ENCODE assay signal across 8 mouse cellular contexts in the genomic region with DNA sequence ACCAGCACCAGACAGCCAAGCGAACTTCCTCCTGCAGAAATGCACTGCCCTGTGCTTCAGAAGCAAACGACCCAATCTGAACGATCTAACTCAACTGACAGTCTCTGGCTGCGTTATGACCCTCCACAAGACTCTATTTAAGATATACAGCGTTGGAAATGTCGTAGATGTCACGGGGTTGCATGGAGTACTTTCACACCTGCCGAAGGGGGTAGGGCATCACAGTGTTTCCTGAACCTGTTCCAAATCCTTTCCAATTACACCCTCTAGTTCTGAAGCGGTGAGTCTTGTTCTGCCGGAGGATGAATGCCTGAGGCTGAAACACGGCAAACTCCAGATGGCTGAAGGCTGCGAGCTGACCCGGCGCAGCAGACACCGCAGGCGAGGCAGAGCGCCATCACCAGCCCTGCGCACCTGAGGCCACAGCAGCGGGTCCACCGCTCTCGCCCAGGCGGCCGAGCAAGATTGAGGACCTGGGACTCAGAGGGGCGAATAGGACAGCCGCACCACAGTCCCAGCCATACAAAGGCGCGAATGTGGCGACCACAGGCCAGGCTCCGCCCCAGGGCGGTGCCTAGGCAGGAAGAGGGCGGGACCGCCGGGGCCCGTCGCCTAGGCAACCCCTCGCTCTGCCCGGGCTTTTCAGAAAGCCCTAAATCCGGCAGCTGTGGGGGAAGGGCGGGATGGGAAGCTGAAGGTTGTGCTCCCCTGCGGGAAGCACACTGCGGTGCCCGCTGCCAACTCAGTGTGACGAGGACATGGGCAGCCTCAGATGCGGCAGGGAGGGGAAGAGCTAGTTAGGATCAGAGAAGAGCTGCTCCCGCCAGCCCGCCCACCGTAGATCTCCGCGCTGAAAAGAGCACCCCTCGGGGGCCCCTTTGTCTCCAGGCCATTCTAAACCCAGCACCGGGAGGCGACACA. TPM values are rescaled to one million over a fixed set of nuclear protein-coding genes. Genes with fewer than 3 reads are reported as not detected.
DNase-seq lines count a peak whose midpoint lies in the region; ATAC-seq and TF ChIP-seq lines count a peak whose summit lies in the region.

A gene (plus strand): TSS at position 773 of the 921 bp plus-strand sequence.

- no peak for TF ChIP-seq CTCF in heart, adult 2 months (IDR thresholded peaks at IDR 0.05)

- H3K79me2 ChIP-seq in heart, adult 2 months (replicated peaks; ENCODE audit: control insufficient read depth, insufficient read depth, low read length) = no peaks in the 10 kb centered on the region

- DNase-seq in 3134 (ENCODE audit: extremely low read depth, insufficient read length, low spot score) = peak; percentile 99
- peak; percentile 95 to 96 for DNase-seq in adrenal gland, postnatal 36 days
- peak; percentile 97 for DNase-seq in heart, adult 2 months
- peak; percentile 95 to 96 for DNase-seq in kidney, adult 8-10 months
- DNase-seq in spleen, postnatal 10 days (ENCODE audit: low spot score in 2 of 2) = peak; percentile 92 to 96

- H3K4me2 ChIP-seq in embryonic facial prominence, embryonic 13.5 days = peak within 1 kb of the TSS; percentile 73
- peak within 1 kb of the TSS; percentile 74 for H3K4me2 ChIP-seq in limb, embryonic 13.5 days (replicated peaks)
- H3K4me2 ChIP-seq in midbrain, embryonic 16.5 days (ENCODE audit: low read length) = peak within 1 kb of the TSS; percentile 75

- H3K4me3 ChIP-seq in embryonic facial prominence, embryonic 13.5 days = peak within 1 kb of the TSS; percentile 95
- H3K4me3 ChIP-seq in heart, adult 2 months = peak within 1 kb of the TSS; percentile 77
- H3K4me3 ChIP-seq in limb, embryonic 13.5 days = peak within 1 kb of the TSS; percentile 97
- peak within 1 kb of the TSS; percentile 93 for H3K4me3 ChIP-seq in midbrain, embryonic 16.5 days (ENCODE audit: low read depth, low read length)

- H3K27ac ChIP-seq in embryonic facial prominence, embryonic 13.5 days = peak within 1 kb of the TSS; percentile 99
- H3K27ac ChIP-seq in heart, adult 2 months = peak within 1 kb of the TSS; percentile 98
- peak within 1 kb of the TSS; percentile 99 for H3K27ac ChIP-seq in limb, embryonic 13.5 days
- H3K27ac ChIP-seq in midbrain, embryonic 16.5 days (ENCODE audit: low read length) = peak within 1 kb of the TSS; percentile 100

- peaks cover 26% of the 10 kb centered on the region for H3K4me1 ChIP-seq in embryonic facial prominence, embryonic 13.5 days
- peaks cover 3% of the 10 kb centered on the region; the same call in 1 of the 2 replicates for H3K4me1 ChIP-seq in heart, adult 2 months (ENCODE audit: control insufficient read depth, insufficient read depth, low read length)
- H3K4me1 ChIP-seq in limb, embryonic 13.5 days = peaks cover 36% of the 10 kb centered on the region
- H3K4me1 ChIP-seq in midbrain, embryonic 16.5 days (ENCODE audit: control insufficient read depth, insufficient read depth, low read length) = peaks cover 28% of the 10 kb centered on the region

- peak; percentile 78 for ATAC-seq in embryonic facial prominence, embryonic 13.5 days (ENCODE audit: insufficient number of reproducible peaks, insufficient read depth, low FRiP score, low TSS enrichment, low read depth)
- peak; percentile 82 for ATAC-seq in limb, embryonic 13.5 days (ENCODE audit: low FRiP score, low read depth)
- ATAC-seq in midbrain, embryonic 16.5 days = peak; percentile 87

- WGBS in embryonic facial prominence, embryonic 13.5 days = under 1% methylated on average over 51 of the region's 52 CpGs
- WGBS in heart, adult 2 months = 1% methylated on average over 52 of the region's 52 CpGs
- WGBS in limb, embryonic 13.5 days = under 1% methylated on average over 52 of the region's 52 CpGs
- under 1% methylated on average over 52 of the region's 52 CpGs for WGBS in midbrain, embryonic 16.5 days

- no peaks in the 10 kb centered on the region for H3K36me3 ChIP-seq in embryonic facial prominence, embryonic 13.5 days
- no peaks in the 10 kb centered on the region for H3K36me3 ChIP-seq in heart, adult 2 months (ENCODE audit: control insufficient read depth, insufficient read depth, low read length)
- H3K36me3 ChIP-seq in limb, embryonic 13.5 days = no peaks in the 10 kb centered on the region
- H3K36me3 ChIP-seq in midbrain, embryonic 16.5 days (ENCODE audit: control insufficient read depth, insufficient read depth, low read length) = no peaks in the 10 kb centered on the region

- no peaks in the 10 kb centered on the region for H3K9me3 ChIP-seq in embryonic facial prominence, embryonic 13.5 days
- no peaks in the 10 kb centered on the region for H3K9me3 ChIP-seq in limb, embryonic 13.5 days
- H3K9me3 ChIP-seq in midbrain, embryonic 16.5 days (replicated peaks; ENCODE audit: control insufficient read depth, low read length, poor library complexity, severe bottlenecking) = no peaks in the 10 kb centered on the region

- TF ChIP-seq EP300 in heart, adult 2 months (IDR thresholded peaks at IDR 0.05; ENCODE audit: insufficient read depth, low read depth, low read length) = peak; percentile 83

- H3K27me3 ChIP-seq in embryonic facial prominence, embryonic 13.5 days = no peaks in the 10 kb centered on the region
- no peaks in the 10 kb centered on the region for H3K27me3 ChIP-seq in heart, adult 2 months (ENCODE audit: control insufficient read depth, insufficient read depth, low read length)
- no peaks in the 10 kb centered on the region for H3K27me3 ChIP-seq in limb, embryonic 13.5 days
- H3K27me3 ChIP-seq in midbrain, embryonic 16.5 days (ENCODE audit: control insufficient read depth, insufficient read depth, low read depth, low read length) = no peaks in the 10 kb centered on the region

- intact Hi-C loops in heart, adult 2 months (cut with DNase I) = loop anchor here (5.0 to 10.0 kb wide), 3 partner anchors 58 to 220 kb away; a partner anchor contains a TSS

- H3K9ac ChIP-seq in embryonic facial prominence, embryonic 13.5 days = peak within 1 kb of the TSS; percentile 95
- peak within 1 kb of the TSS; percentile 94 for H3K9ac ChIP-seq in heart, adult 2 months (ENCODE audit: low read depth, low read length)
- peak within 1 kb of the TSS; percentile 98 for H3K9ac ChIP-seq in limb, embryonic 13.5 days
- peak within 1 kb of the TSS; percentile 90 for H3K9ac ChIP-seq in midbrain, embryonic 16.5 days (ENCODE audit: low read depth, low read length)

- TF ChIP-seq POLR2A in heart, adult 2 months (IDR thresholded peaks at IDR 0.05; ENCODE audit: insufficient read depth, low read depth, low read length) = peak; percentile 88

RNA-seq across cellular contexts. Expression of the gene that starts here (rescaled TPM):
- total RNA-seq in adrenal gland, postnatal 36 days (2021) = 10 to 100 TPM; 36.1 to 43.7 TPM
- polyA plus RNA-seq in embryonic facial prominence, embryonic 13.5 days (2015; fragmentation: Nextera tagmentation; extraction: Ambion mirVana) = 36.4 and 38.3 TPM in 2 replicates
- 10 to 100 TPM; 19.9 to 26.9 TPM for total RNA-seq in heart, adult 2 months (2021)
- polyA plus RNA-seq in heart, adult 2 months (2012; rRNA removed) = 9.6 and 13.1 TPM in 2 replicates
- polyA plus RNA-seq in limb, embryonic 13.5 days (2015; fragmentation: Nextera tagmentation; extraction: Ambion mirVana) = 37.9 and 42.5 TPM in 2 replicates
- polyA plus RNA-seq in midbrain, embryonic 16.5 days (2015; fragmentation: Nextera tagmentation; extraction: Ambion mirVana) = 39.3 and 42.4 TPM in 2 replicates

Comparison
In these comparisons a context has a peak if more than half of its experiments do, and no peak if none do; other contexts are left out.
1. Peak in every context shown above with its lines: DNase-seq, ATAC-seq, H3K4me3 ChIP-seq and H3K27ac ChIP-seq.